Mouse (Mus musculus) spleen, adult 2 months (tissue): ENCODE results near the gene Msx3.

Source experiments
- CTCF ChIP-seq: fragments of 200-500 bp; IDR thresholded peaks from 2 replicates; pipeline ENCODE4 v1.5.1; 2011; ENCODE audit warnings: mild to moderate bottlenecking, inconsistent platforms; ENCODE audit not compliant: insufficient read depth, insufficient read length, insufficient replicate concordance; ENCODE audit errors: extremely low read depth
- POLR2A ChIP-seq: fragments of 200-500 bp; IDR thresholded peaks from 2 replicates; pipeline ENCODE4 v1.6.1; 2011; ENCODE audit warnings: low read depth, low read length, inconsistent platforms

DNA sequence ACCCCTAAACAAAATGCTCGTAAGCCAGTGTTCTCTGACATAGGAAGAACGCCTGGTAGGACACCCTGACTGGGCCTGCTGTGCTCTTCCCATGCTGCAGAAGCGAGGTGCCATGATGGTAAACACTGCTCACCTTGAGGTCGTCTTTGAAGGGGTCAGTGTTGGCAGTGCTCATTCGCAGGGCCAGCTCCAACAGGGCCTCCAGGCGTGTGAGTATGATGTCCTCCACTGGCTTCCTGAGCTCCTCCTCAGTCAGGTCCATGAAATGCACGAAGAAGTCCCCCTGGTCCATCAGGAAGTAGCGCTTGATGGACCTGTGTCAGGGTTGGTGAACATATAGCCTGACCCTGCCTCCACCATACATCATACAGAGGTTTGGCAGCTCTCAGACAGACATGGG is 44.2 kb downstream of the Msx3 start:
- TF ChIP-seq CTCF (no peak), POLR2A (no peak)
